Mouse (Mus musculus) urinary bladder, postnatal 10 days (tissue): ENCODE data around the gene Rimbp3.

Experiments
- DNase-seq: peaks from one replicate; pipeline ENCODE4 v3.0.0; 2022; ENCODE audit warnings: low spot score

Gene Rimbp3

DNA sequence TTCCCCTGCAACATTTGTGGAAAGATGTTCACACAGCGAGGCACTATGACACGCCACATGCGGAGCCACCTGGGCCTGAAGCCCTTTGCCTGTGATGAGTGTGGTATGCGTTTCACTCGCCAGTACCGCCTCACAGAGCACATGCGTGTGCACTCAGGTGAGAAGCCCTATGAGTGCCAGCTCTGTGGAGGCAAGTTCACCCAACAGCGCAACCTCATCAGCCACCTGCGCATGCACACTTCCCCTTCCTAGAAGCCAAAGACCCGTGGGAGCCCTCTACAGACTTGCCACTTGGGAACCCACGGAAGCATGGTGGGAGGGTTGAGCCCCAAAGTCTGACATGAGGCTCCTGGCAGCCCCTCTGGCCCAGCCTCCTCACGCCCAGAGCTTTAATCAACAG is 50.5 kb downstream of the Rimbp3 start:
- no peak for DNase-seq

DNA sequence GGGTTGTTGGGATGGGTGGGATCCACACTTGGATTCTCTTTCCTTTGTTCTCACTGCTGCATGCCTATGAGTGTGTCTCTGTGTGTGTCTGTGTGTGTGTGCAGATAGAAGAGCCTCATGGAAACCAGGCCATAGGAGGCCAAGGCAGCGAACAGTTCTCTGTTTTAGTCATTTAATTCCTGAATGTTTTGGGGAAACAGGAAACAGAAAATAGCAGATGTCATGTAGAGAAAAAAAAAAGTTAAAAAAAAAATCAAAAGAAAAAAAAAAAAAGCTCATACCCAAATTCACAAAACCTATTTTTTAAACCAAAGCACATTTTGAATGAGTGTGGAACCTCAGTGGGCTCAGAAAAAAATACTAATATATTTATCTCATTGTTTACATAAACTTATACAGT is 52.9 kb downstream of the Rimbp3 start:
- no peak for DNase-seq
